Mouse (Mus musculus) heart, postnatal 0 days (tissue): Measurements from ENCODE around the gene Tnni3. TPM values are rescaled to one million over a fixed set of nuclear protein-coding genes. Genes with fewer than 3 reads are reported as not detected.
"Not testable (repeated sequence)": the region's sequence is repeated elsewhere in the genome, so short reads cannot be mapped to it uniquely, and the experiment has no call there.

ENCODE experiments used
- ATAC-seq: fragments of 200-750 bp; cut with Nextera tagmentation; 2 replicates; pipeline ENCODE4 v1.8.0; 2017; ENCODE audit warnings: low read depth, moderate number of reproducible peaks, moderate library complexity; ENCODE audit not compliant: insufficient read depth
- DNase-seq: peaks from one replicate; pipeline ENCODE4 v3.0.0-alpha.2; 2016; ENCODE audit warnings: low spot score
- H3K27ac ChIP-seq: fragments of 300-500 bp; sonication (generic); 2 replicates; pipeline ENCODE4 v1.5.1; 2014; ENCODE audit warnings: low read depth, mild to moderate bottlenecking
- H3K27me3 ChIP-seq: fragments of 300-500 bp; sonication (generic); 2 replicates; pipeline ENCODE4 v1.6.1; 2014; ENCODE audit warnings: low read length, mixed read lengths; ENCODE audit not compliant: control insufficient read depth, insufficient read depth
- H3K36me3 ChIP-seq: fragments of 300-500 bp; sonication (generic); replicated peaks from 2 replicates; pipeline ENCODE4 v1.6.1; 2014; ENCODE audit warnings: low read length, mixed read lengths; ENCODE audit not compliant: control insufficient read depth, insufficient read depth
- H3K4me1 ChIP-seq: fragments of 300-500 bp; sonication (generic); 2 replicates; pipeline ENCODE4 v1.6.1; 2014; ENCODE audit warnings: antibody characterized with exemption; ENCODE audit not compliant: control insufficient read depth, insufficient read depth
- H3K4me2 ChIP-seq: fragments of 300-500 bp; sonication (generic); 2 replicates; pipeline ENCODE4 v1.6.1; 2014; ENCODE audit warnings: low read depth, mild to moderate bottlenecking, low read length, moderate library complexity
- H3K4me3 ChIP-seq: fragments of 300-500 bp; sonication (generic); 2 replicates; pipeline ENCODE4 v1.5.1; 2014; ENCODE audit warnings: low read depth, low read length
- H3K9ac ChIP-seq: fragments of 300-500 bp; sonication (generic); replicated peaks from 2 replicates; pipeline ENCODE4 v1.6.1; 2014; ENCODE audit warnings: low read depth, low read length, mixed read lengths
- H3K9me3 ChIP-seq: fragments of 300-500 bp; sonication (generic); replicated peaks from 2 replicates; pipeline ENCODE4 v1.6.1; 2016; ENCODE audit warnings: low read length; ENCODE audit not compliant: control insufficient read depth
- CTCF ChIP-seq: IDR thresholded peaks from 2 replicates; pipeline ENCODE4 v1.5.1; 2016; ENCODE audit warnings: antibody characterized with exemption, control low read depth, low read depth
- EP300 ChIP-seq: IDR thresholded peaks from 2 replicates; pipeline ENCODE4 v1.6.1; 2016; ENCODE audit warnings: antibody characterized with exemption, low read depth
- WGBS: fragments of 180-500 bp; shearing (Covaris S2); extraction: QIAGEN DNeasy Blood & Tissue Kit; methylation state at CpG from one replicate; pipeline ENCODE4 v1.1.7; 2014; 5-methylcytosine and 5-hydroxymethylcytosine counted together
- polyA plus RNA-seq: library from polyadenylated mRNA; unstranded; fragments of >200 nt; fragmentation: Nextera tagmentation; extraction: Ambion mirVana; gene quantifications from 2 replicates; pipeline ENCODE4 v1.2.1, GENCODE M21; 2015
- total RNA-seq: library from RNA; depleted of rRNA; stranded (reverse); fragments of >200 nt; gene quantifications from 2 replicates; pipeline ENCODE4 v1.2.3, GENCODE M21; 2014; ENCODE audit warnings: low replicate concordance; rRNA removed

Tnni3 gene
- total RNA-seq (4,764 and 5,473 TPM in 2 replicates), polyA plus RNA-seq (8,811 and 8,917 TPM in 2 replicates)

GRCm38 (mm10) chr7:4524212-4524922 lies at the start of gene Tnni3:
Gene Tnni3, minus strand, starts transcription at chr7:4524229.
- 63% methylated on average over 15 of the region's 15 CpGs for WGBS
- peak; percentile 80 for TF ChIP-seq CTCF
- Histone ChIP-seq H3K9ac (peak within 1 kb of the TSS; percentile 44; the same call in 1 of the 2 replicates), H3K4me2 (peak within 1 kb of the TSS; percentile 52), H3K27ac (peak within 1 kb of the TSS; percentile 98), H3K36me3 (peaks cover 11% of the 10 kb centered on the region), H3K4me3 (peak within 1 kb of the TSS; percentile 20)
- 0 out of 2 replicates have a peak, but pooled peaks have one; percentile 4 for ATAC-seq
- H3K9me3 ChIP-seq, H3K4me1 ChIP-seq, H3K27me3 ChIP-seq: not testable (repeated sequence)
- peak; percentile 77 for DNase-seq

DNA sequence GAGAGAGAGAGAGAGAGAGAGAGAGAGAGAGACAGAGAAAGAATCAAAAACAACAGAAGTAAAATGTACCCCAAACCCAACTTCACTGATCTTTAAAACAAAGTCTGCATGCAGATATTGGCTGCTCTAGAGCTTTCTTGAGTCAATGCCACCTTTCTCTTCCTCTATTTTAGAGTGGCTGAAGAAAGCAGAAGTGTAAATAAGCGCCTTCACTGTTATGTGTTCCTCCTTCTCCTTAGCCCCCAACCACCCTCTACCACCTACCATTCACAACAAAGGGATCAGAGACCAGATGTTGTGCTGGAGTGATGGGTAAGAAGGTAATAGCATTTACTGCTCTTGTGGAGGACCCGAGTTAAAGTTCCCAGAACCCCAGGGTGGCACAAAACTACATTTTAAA lies 48.3 kb upstream of the Tnni3 start:
- not testable (repeated sequence) for H3K36me3 ChIP-seq, ATAC-seq, H3K27ac ChIP-seq, H3K9me3 ChIP-seq, H3K4me3 ChIP-seq, H3K4me1 ChIP-seq, H3K27me3 ChIP-seq, H3K4me2 ChIP-seq, H3K9ac ChIP-seq, DNase-seq
- WGBS, result 64% methylated on average over 2 of the region's 2 CpGs

GRCm38 (mm10) chr7:4562660-4563059 lies 38.6 kb upstream of the Tnni3 start:
- Histone ChIP-seq H3K4me1 (no peaks in the 10 kb centered on the region), H3K27me3 (no peaks in the 10 kb centered on the region), H3K4me3 (no peak overlapping the region), H3K9ac (no peak overlapping the region), H3K27ac (no peak overlapping the region), H3K9me3 (no peaks in the 10 kb centered on the region), H3K36me3 (no peaks in the 10 kb centered on the region), H3K4me2 (no peak overlapping the region)
- ATAC-seq, result no peak
- WGBS, result 83% methylated on average over 3 of the region's 3 CpGs
- DNase-seq, result no peak
- no peak for TF ChIP-seq EP300
- TF ChIP-seq CTCF, result no peak

GRCm38 (mm10) chr7:4557167-4557560 lies 33.1 kb upstream of the Tnni3 start:
- no peaks in the 10 kb centered on the region for H3K9me3 ChIP-seq
- 64% methylated on average over 6 of the region's 6 CpGs for WGBS
- ATAC-seq (no peak), DNase-seq (no peak)
- H3K27me3 ChIP-seq, result 0 out of 2 replicates have a peak, but pooled peaks cover 5% of the 10 kb centered on the region
- no peak for TF ChIP-seq EP300
- no peak for TF ChIP-seq CTCF
- no peaks in the 10 kb centered on the region for H3K4me1 ChIP-seq
- H3K4me2 ChIP-seq, result no peak overlapping the region
- no peak overlapping the region for H3K9ac ChIP-seq
- no peak overlapping the region for H3K4me3 ChIP-seq
- H3K36me3 ChIP-seq, result no peaks in the 10 kb centered on the region
- no peak overlapping the region for H3K27ac ChIP-seq

- no peak overlapping the region for H3K4me3 ChIP-seq
- H3K27me3 ChIP-seq, result 0 out of 2 replicates have a peak, but pooled peaks cover 5% of the 10 kb centered on the region
- H3K9ac ChIP-seq, result no peak overlapping the region
- peak; percentile 84 for DNase-seq
- ATAC-seq, result peak; percentile 86
- H3K4me2 ChIP-seq, result no peak overlapping the region
- H3K36me3 ChIP-seq, result no peaks in the 10 kb centered on the region
- H3K4me1 ChIP-seq, result no peaks in the 10 kb centered on the region
- 18% methylated on average over 15 of the region's 15 CpGs for WGBS
- TF ChIP-seq EP300 (no peak), CTCF (peak; percentile 98)
- H3K9me3 ChIP-seq, result no peaks in the 10 kb centered on the region
- no peak overlapping the region for H3K27ac ChIP-seq
These were observed 32.5 kb upstream of the Tnni3 start for GRCm38 (mm10) chr7:4556256-4557166.
